Mouse (Mus musculus) heart, adult 2 months (tissue): Measurements from ENCODE around the gene Sept4. TPM values are rescaled to one million over a fixed set of nuclear protein-coding genes. Genes with fewer than 3 reads are reported as not detected.

Experiments
- DNase-seq, 2 experiments: peaks; one replicate each; pipeline ENCODE4 v3.0.0; 2021
- H3K27ac ChIP-seq: fragments of 200-600 bp; 2 replicates; pipeline ENCODE4 v1.8.1; 2022
- H3K27me3 ChIP-seq: fragments of 200-500 bp; 2 replicates; pipeline ENCODE4 v1.6.1; 2012; ENCODE audit warnings: mild to moderate bottlenecking, low read length, inconsistent platforms, mixed read lengths; ENCODE audit not compliant: control insufficient read depth, insufficient read depth
- H3K36me3 ChIP-seq: fragments of 200-500 bp; 2 replicates; pipeline ENCODE4 v1.6.1; 2012; ENCODE audit warnings: low read length, inconsistent platforms; ENCODE audit not compliant: control insufficient read depth, insufficient read depth
- H3K4me1 ChIP-seq: fragments of 200-500 bp; 2 replicates; pipeline ENCODE4 v1.6.1; 2011; ENCODE audit warnings: low read length; ENCODE audit not compliant: control insufficient read depth, insufficient read depth
- H3K4me3 ChIP-seq: fragments of 200-600 bp; 2 replicates; pipeline ENCODE4 v1.8.1; 2022
- H3K79me2 ChIP-seq: fragments of 200-500 bp; replicated peaks from 2 replicates; pipeline ENCODE4 v1.6.1; 2012; ENCODE audit warnings: mild to moderate bottlenecking, inconsistent platforms, low read length, moderate library complexity, mixed read lengths; ENCODE audit not compliant: control insufficient read depth, insufficient read depth
- H3K9ac ChIP-seq: fragments of 200-500 bp; 2 replicates; pipeline ENCODE4 v1.6.1; 2012; ENCODE audit warnings: low read depth, mild to moderate bottlenecking, control low read depth, inconsistent platforms, low read length, mixed read lengths
- CTCF ChIP-seq: fragments of 200-600 bp; IDR thresholded peaks from 2 replicates; pipeline ENCODE4 v1.8.1; 2022; ENCODE audit warnings: antibody characterized with exemption, mild to moderate bottlenecking, moderate library complexity
- EP300 ChIP-seq: fragments of 200-500 bp; IDR thresholded peaks from 2 replicates; pipeline ENCODE4 v1.6.1; 2011; ENCODE audit warnings: low read depth, low read length, control low read depth; ENCODE audit not compliant: insufficient read depth
- POLR2A ChIP-seq: fragments of 200-500 bp; IDR thresholded peaks from 2 replicates; pipeline ENCODE4 v1.6.1; 2011; ENCODE audit warnings: mild to moderate bottlenecking, low read depth, low read length, control low read depth; ENCODE audit not compliant: insufficient read depth
- whole genome bisulfite sequencing: fragments of 180-500 bp; shearing (Covaris S2); methylation state at CpG from one replicate; pipeline ENCODE4 v1.1.7; 2018; 5-methylcytosine and 5-hydroxymethylcytosine counted together
- intact Hi-C: fragments of 180-260 bp; cut with DNase I; formaldehyde crosslinking; loops from one replicate; pipeline ENCODE4 v1.15.1; 2025
- polyA plus RNA-seq: library from polyadenylated mRNA; depleted of rRNA; stranded (reverse); fragments of >200 nt; gene quantifications from 2 replicates; pipeline ENCODE4 v1.2.3, GENCODE M21; 2012
- total RNA-seq, 2 experiments: library from RNA; stranded (reverse); gene quantifications; 2 replicates each; pipeline ENCODE4 v1.2.3; 2021

The Sept4 gene
- total and polyA plus RNA-seq, 3 experiments, result 36.7 to 39.9 (median 38.6) TPM

- WGBS, result 41% methylated on average over 13 of the region's 13 CpGs
- no peak for DNase-seq
- TF ChIP-seq POLR2A (no peak), EP300 (no peak), CTCF (no peak)
- Histone ChIP-seq H3K79me2 (no peaks in the 10 kb centered on the region), H3K36me3 (peaks cover 9% of the 10 kb centered on the region), H3K4me1 (peaks cover 14% of the 10 kb centered on the region), H3K4me3 (peak overlapping the region; percentile 66), H3K9ac (peak overlapping the region; percentile 74), H3K27ac (peak overlapping the region; percentile 99), H3K27me3 (no peaks in the 10 kb centered on the region)
- intact Hi-C loops, result loop anchor here (5.0 kb wide), 2 partner anchors 171 to 376 kb away; no protein-coding TSS in a partner anchor
Observed at GRCm38 (mm10) chr11:87592713-87593598, 24.3 kb downstream of the Sept4 start.

DNA sequence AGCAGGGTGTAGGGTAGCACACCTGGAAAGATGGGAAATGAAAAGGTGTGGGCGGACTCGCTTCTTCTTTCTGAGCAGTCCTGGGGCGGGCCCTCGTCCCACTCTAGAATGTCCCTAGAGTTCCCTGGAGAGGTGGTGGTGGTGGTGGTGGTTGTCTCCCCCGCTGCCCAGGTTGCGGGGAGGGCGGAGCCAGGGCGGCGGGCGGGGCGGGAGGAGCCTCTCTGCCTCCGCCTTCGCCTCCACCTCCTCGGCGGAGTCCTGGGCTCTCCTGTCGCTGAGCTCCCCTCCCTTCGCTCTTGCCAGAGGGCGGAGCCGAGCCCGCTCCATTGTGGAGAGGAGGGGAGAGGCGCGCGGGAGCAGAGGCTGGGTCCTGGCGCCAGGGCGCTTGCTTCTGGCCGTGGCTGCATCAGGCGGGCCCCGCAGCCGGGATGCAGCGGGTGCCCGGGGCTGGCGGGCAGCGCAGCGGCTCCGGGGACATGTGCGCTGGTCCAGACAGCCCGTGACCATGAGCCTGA is 26.7 kb downstream of the Sept4 start:
- peak overlapping the region; percentile 82 for H3K9ac ChIP-seq
- 4% methylated on average over 35 of the region's 37 CpGs for WGBS
- H3K4me1 ChIP-seq, result peaks cover 10% of the 10 kb centered on the region
- H3K79me2 ChIP-seq, result no peaks in the 10 kb centered on the region
- peak; percentile 23 for TF ChIP-seq CTCF
- TF ChIP-seq POLR2A, result no peak; the same call in 1 of the 2 replicates
- peaks cover 3% of the 10 kb centered on the region for H3K36me3 ChIP-seq
- H3K27me3 ChIP-seq, result no peaks in the 10 kb centered on the region
- intact Hi-C loops, result loop anchor here (5.0 kb wide), 1 partner anchor 142 kb away; the partner anchor contains the start of gene Supt4a
- peak overlapping the region; percentile 60 for H3K4me3 ChIP-seq
- peak; percentile 89 to 92 for DNase-seq
- H3K27ac ChIP-seq, result peak overlapping the region; percentile 55

DNA sequence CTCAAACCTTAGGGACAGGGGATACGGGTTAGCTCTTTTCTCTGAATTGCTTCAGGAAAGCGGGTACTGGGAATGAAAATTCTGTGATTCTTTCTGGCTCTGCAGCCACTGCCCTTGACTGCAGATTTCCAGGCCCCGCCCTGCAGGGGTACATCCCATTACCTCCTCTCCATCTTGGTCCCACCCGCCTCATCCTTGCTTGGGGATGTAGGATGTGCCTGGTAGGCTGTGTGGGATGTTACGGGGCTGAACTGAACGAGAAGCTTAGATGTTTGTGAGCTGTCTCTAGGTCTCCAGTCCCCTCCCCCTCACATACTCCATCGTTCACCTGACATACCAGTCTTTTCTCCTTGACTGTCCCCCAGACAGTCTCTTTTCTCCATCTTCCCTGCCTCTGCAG is 27.3 kb downstream of the Sept4 start:
- H3K27me3 ChIP-seq, result no peaks in the 10 kb centered on the region
- H3K36me3 ChIP-seq, result no peaks in the 10 kb centered on the region
- TF ChIP-seq CTCF, result no peak
- TF ChIP-seq POLR2A, result no peak
- TF ChIP-seq EP300, result no peak
- intact Hi-C loops, result loop anchor here (5.0 kb wide), 1 partner anchor 141 kb away; the partner anchor contains the start of gene Supt4a
- 18% methylated on average over 7 of the region's 7 CpGs for WGBS
- H3K79me2 ChIP-seq, result no peaks in the 10 kb centered on the region
- peak overlapping the region; percentile 60 for H3K4me3 ChIP-seq
- peak in 1 of 2 experiments; percentile 25 for DNase-seq
- H3K4me1 ChIP-seq, result peaks cover 10% of the 10 kb centered on the region
- H3K9ac ChIP-seq, result peak overlapping the region; percentile 82
- H3K27ac ChIP-seq, result peak overlapping the region; percentile 44

DNA sequence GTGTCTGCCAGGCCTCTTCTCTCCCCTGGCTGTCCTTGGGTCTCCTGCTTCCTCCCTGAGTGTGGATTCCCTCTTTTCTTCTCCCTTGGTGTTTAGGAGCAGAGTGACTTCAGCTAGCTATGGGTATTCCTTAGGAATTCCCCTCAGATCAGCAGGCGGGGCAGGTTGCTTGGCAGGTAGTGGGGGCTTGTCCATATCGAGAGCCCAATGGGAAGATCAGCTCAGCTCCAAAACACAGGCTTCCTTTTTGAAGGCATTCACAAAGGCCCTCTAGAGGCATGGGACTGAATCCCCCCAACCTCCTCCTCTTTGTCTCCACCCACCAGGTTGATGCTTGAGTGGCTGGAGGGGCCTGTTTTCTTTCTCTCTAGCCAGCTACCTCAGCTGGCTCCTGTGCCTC is 27.8 kb downstream of the Sept4 start:
- Histone ChIP-seq H3K4me3 (no peak overlapping the region), H3K4me1 (peaks cover 10% of the 10 kb centered on the region), H3K27me3 (no peaks in the 10 kb centered on the region), H3K9ac (no peak overlapping the region), H3K79me2 (no peaks in the 10 kb centered on the region), H3K27ac (no peak overlapping the region), H3K36me3 (no peaks in the 10 kb centered on the region)
- intact Hi-C loops, result loop anchor here (5.0 kb wide), 1 partner anchor 141 kb away; the partner anchor contains the start of gene Supt4a
- TF ChIP-seq EP300 (no peak), POLR2A (no peak), CTCF (no peak)
- DNase-seq, result peak in 1 of 2 experiments; percentile 14
- WGBS, result 62% methylated on average over 2 of the region's 2 CpGs

DNA sequence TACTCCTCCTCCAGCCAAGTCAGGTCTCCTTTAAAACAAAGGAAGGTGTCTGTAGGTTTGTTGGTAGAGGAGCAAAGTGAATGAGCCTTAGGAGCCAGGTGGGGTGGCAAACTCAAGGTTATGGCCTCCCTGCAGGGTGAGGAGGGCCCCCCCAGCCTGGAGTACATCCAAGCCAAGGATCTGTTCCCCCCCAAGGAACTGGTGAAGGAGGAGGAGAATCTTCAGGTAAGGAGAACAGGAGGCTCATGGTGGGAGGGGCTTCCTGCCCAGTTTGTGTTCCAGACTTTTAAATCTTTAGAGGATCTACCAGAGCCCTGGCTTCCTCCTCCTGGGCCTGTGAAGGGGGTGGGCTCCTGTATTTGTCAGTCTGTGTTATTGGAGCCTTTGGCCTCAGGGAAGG is 28.4 kb downstream of the Sept4 start:
- no peak overlapping the region for H3K27ac ChIP-seq
- no peak overlapping the region for H3K9ac ChIP-seq
- no peaks in the 10 kb centered on the region for H3K36me3 ChIP-seq
- H3K79me2 ChIP-seq, result no peaks in the 10 kb centered on the region
- no peak for DNase-seq
- no peak overlapping the region for H3K4me3 ChIP-seq
- peaks cover 10% of the 10 kb centered on the region for H3K4me1 ChIP-seq
- no peak for TF ChIP-seq EP300
- TF ChIP-seq POLR2A, result no peak
- no peak for TF ChIP-seq CTCF
- H3K27me3 ChIP-seq, result no peaks in the 10 kb centered on the region
- intact Hi-C loops, result loop anchor here (5.0 kb wide), 1 partner anchor 140 kb away; the partner anchor contains the start of gene Supt4a
